Mouse (Mus musculus) activated CD4-positive, CD25-positive, alpha-beta regulatory T cell, adult 4 months (primary cell): ENCODE results near the gene Fcho2. TPM values are rescaled to one million over a fixed set of nuclear protein-coding genes. Genes with fewer than 3 reads are reported as not detected.
"Not testable (repeated sequence)": the region's sequence is repeated elsewhere in the genome, so short reads cannot be mapped to it uniquely, and the experiment has no call there.

Source experiments
- ATAC-seq: one replicate; pipeline ENCODE4 v1.8.0; 2017
- polyA plus RNA-seq, 2 experiments: library from polyadenylated mRNA; unstranded; fragments of 100-300 nt; shearing (Covaris generic); gene quantifications; one replicate each; pipeline ENCODE4 v1.2.1; 2017

Gene Fcho2
- 10 to 100 TPM; 42.3 to 47.9 TPM for polyA plus RNA-seq

DNA sequence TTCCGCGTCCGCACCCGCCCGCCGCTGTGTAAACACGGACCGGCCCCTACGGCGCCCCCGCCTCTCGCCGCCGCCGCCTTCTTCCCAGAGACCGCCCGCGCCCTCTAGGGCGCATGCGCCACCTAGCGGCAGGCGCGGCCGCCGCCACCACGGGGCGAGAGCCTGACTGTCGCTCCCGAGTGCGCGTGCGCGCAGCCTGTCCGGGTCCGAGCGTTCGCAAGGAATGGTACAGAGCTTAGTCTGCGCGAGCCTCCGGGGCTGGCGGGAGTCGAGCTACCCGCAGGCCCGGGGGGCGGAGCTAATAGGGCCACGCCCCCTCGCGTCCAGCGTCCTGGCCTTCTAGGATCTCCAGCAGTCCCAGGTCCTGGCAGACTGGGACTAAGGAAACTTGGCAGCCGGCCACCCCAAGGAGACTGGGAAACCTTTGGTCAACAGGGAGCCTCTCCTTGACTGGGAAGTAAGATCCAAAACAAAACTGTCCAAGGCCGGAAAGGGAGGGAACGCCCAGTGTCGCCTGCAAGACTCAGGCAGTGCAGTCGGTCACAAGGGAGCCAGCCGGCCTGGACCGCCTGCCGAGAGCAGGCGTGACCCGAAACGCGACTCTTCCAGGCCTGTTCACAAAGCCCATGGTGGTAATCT, at the start of gene Fcho2:
Fcho2 (minus strand) TSS at position 303 of the 639 bp plus-strand sequence.
- peak; percentile 58 for ATAC-seq

GRCm38 (mm10) chr13:98855291-98855690, 40.0 kb upstream of the Fcho2 start:
- no peak for ATAC-seq

DNA sequence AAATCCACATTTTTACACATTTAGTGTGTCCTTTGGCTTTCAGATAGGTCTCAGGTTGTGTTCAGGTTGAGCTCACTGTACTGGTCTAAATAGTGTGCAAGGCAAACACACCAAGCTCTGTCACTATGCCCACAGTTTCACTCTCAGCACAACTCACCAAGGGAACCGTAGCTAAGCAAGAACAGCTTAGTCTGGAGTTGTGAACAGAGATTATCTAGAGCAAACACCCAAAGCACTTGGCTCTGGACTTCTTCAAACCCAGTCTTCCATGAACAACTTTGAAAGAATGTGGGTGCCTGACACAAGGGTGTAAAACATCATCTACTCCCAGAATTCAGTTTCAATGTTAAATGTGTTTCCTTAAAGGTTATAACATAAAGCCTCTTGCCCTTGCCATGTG, 30.5 kb upstream of the Fcho2 start:
- ATAC-seq: no peak

- no peak for ATAC-seq
These were observed 21.3 kb upstream of the Fcho2 start for GRCm38 (mm10) chr13:98836423-98837088.

DNA sequence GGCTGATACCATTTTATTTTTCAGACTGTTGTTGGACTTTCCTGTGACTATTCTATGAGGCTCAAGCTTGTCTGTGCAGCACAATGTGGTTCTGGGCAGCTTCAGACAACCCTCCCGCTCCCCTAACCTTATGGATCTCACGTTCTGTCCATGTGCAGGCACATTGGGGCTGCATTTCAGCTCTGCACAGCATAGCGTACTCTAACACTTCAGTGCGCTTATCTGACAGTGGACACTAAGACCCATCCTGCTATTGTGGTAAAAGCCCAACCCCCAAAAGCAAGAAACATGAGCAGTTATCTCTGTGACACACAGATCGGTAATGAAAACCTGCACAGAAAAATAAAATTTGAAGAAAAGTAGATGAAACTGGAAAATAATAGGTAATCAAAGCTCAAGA, 20.5 kb upstream of the Fcho2 start:
- no peak for ATAC-seq

DNA sequence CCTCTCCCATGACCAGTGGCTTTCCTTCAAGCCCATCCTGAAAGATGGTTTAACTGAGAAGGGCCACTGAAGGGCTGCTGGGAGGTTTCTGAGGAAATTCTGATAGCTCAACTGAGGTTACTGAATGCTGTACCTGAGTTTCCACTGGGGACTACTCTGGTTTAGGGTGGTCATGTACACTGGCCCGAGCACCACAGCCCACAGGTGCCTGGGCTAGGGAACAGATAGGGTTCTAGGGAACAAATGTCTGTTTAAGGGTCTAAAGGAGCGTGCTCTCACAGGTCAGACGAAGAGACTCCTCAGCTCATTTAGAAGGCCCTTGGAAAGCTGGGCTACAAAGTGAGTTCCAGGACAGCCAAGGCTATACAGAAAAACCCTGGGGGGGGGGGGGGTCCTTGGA, 19.5 kb upstream of the Fcho2 start:
- ATAC-seq: no peak

- ATAC-seq: no peak
These were observed 18.9 kb upstream of the Fcho2 start for GRCm38 (mm10) chr13:98834199-98834598.

- peak; percentile 41 for ATAC-seq
These were observed 17.5 kb upstream of the Fcho2 start for GRCm38 (mm10) chr13:98832451-98833450.

DNA sequence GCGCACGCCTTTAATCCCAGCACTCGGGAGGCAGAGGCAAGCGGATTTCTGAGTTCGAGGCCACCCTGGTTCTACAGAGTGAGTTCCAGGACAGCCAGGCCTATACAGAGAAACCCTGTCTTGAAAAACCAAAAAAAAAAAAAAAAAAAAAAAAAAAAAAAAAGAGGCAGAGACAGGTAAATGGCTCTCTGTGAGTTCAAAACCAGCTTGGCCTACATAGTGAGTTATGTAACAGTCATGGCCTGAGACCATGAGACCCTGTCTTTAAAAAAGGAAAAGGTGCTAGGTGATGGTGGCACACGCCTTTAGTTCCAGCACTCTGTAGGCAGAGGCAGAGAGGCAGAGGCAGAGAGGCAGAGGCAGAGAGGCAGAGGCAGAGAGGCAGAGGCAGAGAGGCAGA, 13.8 kb upstream of the Fcho2 start:
- ATAC-seq: not testable (repeated sequence)

GRCm38 (mm10) chr13:98825574-98825973, 10.3 kb upstream of the Fcho2 start:
- no peak for ATAC-seq

- no peak for ATAC-seq
These were observed 3.8 kb upstream of the Fcho2 start for GRCm38 (mm10) chr13:98819094-98819493.

- ATAC-seq: no peak
These were observed 3.0 kb upstream of the Fcho2 start for GRCm38 (mm10) chr13:98818205-98818604.

GRCm38 (mm10) chr13:98817766-98818165, 2.5 kb upstream of the Fcho2 start:
- ATAC-seq: no peak

DNA sequence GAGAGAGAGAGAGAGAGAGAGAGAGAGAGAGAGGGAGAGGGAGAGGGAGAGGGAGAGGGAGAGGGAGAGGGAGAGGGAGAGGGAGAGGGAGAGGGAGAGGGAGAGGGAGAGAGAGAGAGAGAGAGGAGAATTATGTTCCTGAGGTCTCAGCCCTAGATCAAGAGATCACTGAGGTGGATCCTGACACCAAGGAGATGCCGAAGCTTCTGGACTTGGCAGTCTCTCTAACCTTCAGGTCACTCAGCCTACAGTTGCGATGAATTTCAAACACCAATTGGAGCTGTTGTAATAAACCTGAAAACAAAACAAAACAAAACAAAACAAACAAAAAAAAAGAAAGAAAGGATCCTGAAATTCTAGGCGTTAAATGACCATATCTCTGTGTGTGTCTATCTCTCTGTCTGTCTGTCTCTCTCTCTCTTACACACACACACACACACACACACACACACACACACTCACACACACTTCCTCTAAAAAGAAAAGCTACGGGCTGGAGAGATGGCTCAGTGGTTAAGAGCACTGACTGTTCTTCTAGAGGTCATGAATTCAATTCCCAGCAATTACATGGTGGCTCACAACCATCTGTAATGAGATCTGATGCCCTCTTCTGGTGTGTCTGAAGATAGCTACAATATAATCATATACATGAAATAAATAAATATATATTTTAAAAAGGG, 1.9 kb upstream of the Fcho2 start:
- ATAC-seq: not testable (repeated sequence)

- no peak for ATAC-seq
These were observed 1.3 kb upstream of the Fcho2 start for GRCm38 (mm10) chr13:98816571-98816970.

- ATAC-seq: peak; percentile 12
These were observed 791 bp downstream of the Fcho2 start for GRCm38 (mm10) chr13:98814275-98815040.

- ATAC-seq: no peak
These were observed 1.5 kb downstream of the Fcho2 start for GRCm38 (mm10) chr13:98813596-98814274.

DNA sequence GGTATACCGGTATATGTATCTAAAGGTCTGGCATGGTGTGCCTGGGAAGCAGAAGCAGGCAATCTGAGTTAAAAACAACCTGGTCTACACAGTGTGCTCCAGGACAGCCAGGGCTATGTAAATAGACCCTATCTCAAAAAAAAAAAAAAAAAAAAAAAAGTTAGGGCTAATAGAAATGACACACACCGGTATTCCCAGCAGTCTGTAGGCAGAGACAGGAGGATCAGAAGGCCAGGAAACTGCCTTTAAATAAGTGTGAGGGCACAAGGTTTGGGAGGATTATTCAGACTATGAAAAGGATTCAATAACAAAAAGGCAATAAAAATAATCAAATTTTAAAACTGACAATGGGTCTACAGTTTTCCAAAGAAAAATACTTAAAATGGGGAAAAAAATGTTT, 2.1 kb downstream of the Fcho2 start:
- ATAC-seq: no peak

DNA sequence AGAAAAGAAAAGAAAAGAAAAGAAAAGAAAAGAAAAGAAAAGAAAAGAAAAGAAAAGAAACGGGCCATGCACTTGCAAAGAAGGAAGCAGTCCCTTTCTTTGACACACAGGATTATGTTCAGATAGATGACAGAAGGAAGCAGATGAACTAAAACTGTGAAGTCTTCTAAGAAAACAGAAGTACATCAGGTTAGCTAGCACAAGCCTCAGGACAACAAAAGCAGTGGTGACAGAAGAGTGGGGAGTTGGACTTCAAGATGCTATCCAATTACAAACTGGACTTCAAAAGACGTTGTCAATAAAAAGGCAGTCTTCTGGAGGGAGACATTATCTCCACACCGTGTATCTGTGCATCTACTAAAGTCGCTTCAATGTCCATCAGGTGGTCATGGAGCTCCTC, 3.0 kb downstream of the Fcho2 start:
- ATAC-seq: no peak

GRCm38 (mm10) chr13:98810143-98810542, 5.1 kb downstream of the Fcho2 start:
- ATAC-seq: peak; percentile 33

DNA sequence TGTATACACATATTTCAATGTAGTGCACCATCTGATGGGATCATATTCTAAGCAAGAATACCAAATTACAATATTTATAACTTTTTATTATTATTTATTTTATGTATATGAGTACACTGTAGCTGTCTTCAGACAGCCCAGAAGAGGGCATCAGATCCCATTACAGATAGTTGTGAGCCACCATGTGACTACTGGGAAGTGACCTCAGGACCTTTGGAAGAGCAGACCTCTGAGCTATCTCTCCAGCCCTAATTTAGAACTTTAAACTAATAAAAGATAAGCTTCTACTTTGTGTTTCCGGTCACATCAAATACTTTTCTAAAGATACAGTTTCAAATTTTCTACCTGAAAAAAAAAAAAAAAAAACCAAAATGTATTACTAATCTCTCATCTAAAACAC, 6.2 kb downstream of the Fcho2 start:
- no peak for ATAC-seq
